Mouse (Mus musculus): Measurements from ENCODE around the gene Ikzf1.

- TF ChIP-seq USF1 (IDR thresholded peaks at IDR 0.05; ENCODE audit: low read depth), result no peak
- TF ChIP-seq CTCF (IDR thresholded peaks at IDR 0.05; ENCODE audit: control insufficient read depth, insufficient read depth, insufficient read length), result peak; percentile 1
- no peak for TF ChIP-seq CEBPB (IDR thresholded peaks at IDR 0.05; ENCODE audit: low read depth)
Observed at GRCm38 (mm10) chr11:11808820-11809403, 124.1 kb downstream of the Ikzf1 start, which contains the start of gene Fignl1.

All from C2C12 (cell line).